Mouse (Mus musculus): ENCODE results near the gene Ankrd65.
"Not testable (repeated sequence)": the region's sequence is repeated elsewhere in the genome, so short reads cannot be mapped to it uniquely, and the experiment has no call there.

The Ankrd65 gene

GRCm38 (mm10) chr4:155790021-155790489 lies at the start of gene Ankrd65:
TSS of gene Ankrd65 (plus strand) at chr4:155790439.
- in situ Hi-C loops (cut with MboI; ENCODE audit: unreplicated experiment in 2 of 2), result no loop called here

GRCm38 (mm10) chr4:155740681-155741080 lies 49.6 kb upstream of the Ankrd65 start:
- in situ Hi-C loops (cut with MboI; ENCODE audit: unreplicated experiment in 2 of 2), result not testable (repeated sequence)

- in situ Hi-C loops (cut with MboI; ENCODE audit: unreplicated experiment in 2 of 2), result no loop called here
These were observed 47.6 kb upstream of the Ankrd65 start for GRCm38 (mm10) chr4:155742684-155743083.

GRCm38 (mm10) chr4:155744474-155744873 lies 45.8 kb upstream of the Ankrd65 start:
- in situ Hi-C loops (cut with MboI; ENCODE audit: unreplicated experiment in 2 of 2), result no loop called here

- in situ Hi-C loops (cut with MboI; ENCODE audit: unreplicated experiment in 2 of 2), result no loop called here
These were observed 45.1 kb upstream of the Ankrd65 start for GRCm38 (mm10) chr4:155745136-155745535.

GRCm38 (mm10) chr4:155746036-155746548 lies 44.1 kb upstream of the Ankrd65 start:
- in situ Hi-C loops (cut with MboI; ENCODE audit: unreplicated experiment in 2 of 2), result no loop called here

- in situ Hi-C loops (cut with MboI; ENCODE audit: unreplicated experiment in 2 of 2), result no loop called here
These were observed 43.4 kb upstream of the Ankrd65 start for GRCm38 (mm10) chr4:155746575-155747490.

GRCm38 (mm10) chr4:155757011-155757410 lies 33.2 kb upstream of the Ankrd65 start:
- in situ Hi-C loops (cut with MboI; ENCODE audit: unreplicated experiment in 2 of 2), result loop anchor here in 1 of 2 experiments (10.0 kb wide), 1 partner anchor 62 kb away; the partner anchor contains the start of gene Fndc10

GRCm38 (mm10) chr4:155759862-155760612 lies 30.2 kb upstream of the Ankrd65 start:
- in situ Hi-C loops (cut with MboI; ENCODE audit: unreplicated experiment in 2 of 2), result loop anchor here in 1 of 2 experiments (10.0 kb wide), 1 partner anchor 65 kb away; the partner anchor contains the start of gene Fndc10

- in situ Hi-C loops (cut with MboI; ENCODE audit: unreplicated experiment in 2 of 2), result no loop called here
These were observed 29.5 kb upstream of the Ankrd65 start, which contains the start of gene Atad3a for GRCm38 (mm10) chr4:155760613-155761355. TSS of gene Atad3a (minus strand) at chr4:155761093.

- in situ Hi-C loops (cut with MboI; ENCODE audit: unreplicated experiment in 2 of 2), result no loop called here
These were observed 28.7 kb upstream of the Ankrd65 start for GRCm38 (mm10) chr4:155761356-155762099.

- in situ Hi-C loops (cut with MboI; ENCODE audit: unreplicated experiment in 2 of 2), result no loop called here
These were observed 27.9 kb upstream of the Ankrd65 start for GRCm38 (mm10) chr4:155762357-155762756.

- in situ Hi-C loops (cut with MboI; ENCODE audit: unreplicated experiment in 2 of 2), result loop anchor here (5.0 kb wide), 2 partner anchors 122 to 287 kb away; partner anchors contain the start of gene Gm10563 (in 1 of the 2)
These were observed 20.8 kb upstream of the Ankrd65 start for GRCm38 (mm10) chr4:155769496-155769879.

- in situ Hi-C loops (cut with MboI; ENCODE audit: unreplicated experiment in 2 of 2), result loop anchor here (5.0 to 10.0 kb wide), 4 partner anchors 123 to 445 kb away; partner anchors contain the start of gene Gm10563 (in 2 of the 2)
These were observed 20.2 kb upstream of the Ankrd65 start for GRCm38 (mm10) chr4:155769880-155770512.

- in situ Hi-C loops (cut with MboI; ENCODE audit: unreplicated experiment in 2 of 2), result loop anchor here (10.0 kb wide), 2 partner anchors 126 to 446 kb away; partner anchors contain the start of gene Gm10563 (in 1 of the 2)
These were observed 19.6 kb upstream of the Ankrd65 start for GRCm38 (mm10) chr4:155770626-155771025.

GRCm38 (mm10) chr4:155771706-155772105 lies 18.5 kb upstream of the Ankrd65 start:
- in situ Hi-C loops (cut with MboI; ENCODE audit: unreplicated experiment in 2 of 2), result loop anchor here (10.0 kb wide), 2 partner anchors 127 to 447 kb away; partner anchors contain the start of gene Gm10563 (in 1 of the 2)

GRCm38 (mm10) chr4:155772786-155773185 lies 17.5 kb upstream of the Ankrd65 start:
- in situ Hi-C loops (cut with MboI; ENCODE audit: unreplicated experiment in 2 of 2), result loop anchor here (10.0 kb wide), 2 partner anchors 128 to 448 kb away; partner anchors contain the start of gene Gm10563 (in 1 of the 2)

GRCm38 (mm10) chr4:155773335-155774078 lies 16.7 kb upstream of the Ankrd65 start:
- in situ Hi-C loops (cut with MboI; ENCODE audit: unreplicated experiment in 2 of 2), result loop anchor here (10.0 kb wide), 2 partner anchors 129 to 449 kb away; partner anchors contain the start of gene Gm10563 (in 1 of the 2)

Data from v-Abl transformed pro-B cells (cell line).